Mouse (Mus musculus) neutrophil, adult 65 days (primary cell): ENCODE data around the gene Slc16a5. TPM values are rescaled to one million over a fixed set of nuclear protein-coding genes. Genes with fewer than 3 reads are reported as not detected.

Source experiments
- total RNA-seq: library from RNA; stranded (reverse); gene quantifications from 2 replicates; pipeline ENCODE4 v1.2.4, GENCODE M21; 2023

Gene Slc16a5
- total RNA-seq, result not detected in 2 replicates

GRCm38 (mm10) chr11:115462243-115462891, at the start of gene Slc16a5:
Gene Slc16a5 (plus strand): TSS chr11:115462474.

GRCm38 (mm10) chr11:115419531-115420237, 42.6 kb upstream of the Slc16a5 start, which contains the start of the genes Atp5h and Kctd2:
Gene Atp5h (minus strand): TSS chr11:115419962.
Gene Kctd2 (plus strand): TSS chr11:115420128.

DNA sequence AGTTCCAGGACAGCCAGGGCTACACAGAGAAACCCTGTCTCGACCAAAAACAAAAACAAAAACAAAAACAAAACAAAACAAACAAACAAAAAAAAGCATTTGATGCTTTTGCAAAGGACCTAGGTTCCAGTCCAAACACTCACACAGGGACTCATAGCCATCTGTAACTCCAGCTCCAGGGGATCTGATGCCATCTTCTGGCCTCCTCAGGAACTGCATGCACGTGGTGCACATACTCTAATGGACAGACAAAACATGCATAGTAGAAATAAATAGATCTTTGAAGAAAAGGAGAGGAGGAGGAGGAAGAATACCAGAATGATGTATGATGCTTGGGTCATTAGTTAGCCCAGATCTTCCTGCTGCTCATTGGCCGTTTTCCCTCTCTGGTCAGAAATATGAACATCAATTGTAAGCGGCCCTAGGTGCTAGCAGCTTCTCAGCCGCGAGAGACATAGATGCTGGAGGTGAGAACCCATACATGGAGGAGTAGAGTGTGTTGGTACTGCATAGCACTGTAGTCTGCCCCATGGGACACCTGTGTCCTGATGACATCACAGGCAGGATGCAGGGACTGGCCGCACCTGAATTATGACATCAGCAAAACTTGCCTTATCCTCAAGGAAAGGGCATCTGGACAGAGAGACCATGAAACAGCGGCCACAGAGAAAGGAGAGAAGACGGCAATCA, 22.2 kb upstream of the Slc16a5 start, which contains the start of gene Trim80:
Trim80 (plus strand) TSS at position 640 of the 690 bp plus-strand sequence.

GRCm38 (mm10) chr11:115475025-115475757, 12.9 kb downstream of the Slc16a5 start, which contains the start of gene Armc7:
Gene Armc7 (plus strand): TSS chr11:115475667.

GRCm38 (mm10) chr11:115491356-115492083, 29.2 kb downstream of the Slc16a5 start, which contains the start of gene Nt5c:
Gene Nt5c (minus strand): TSS chr11:115491862.

DNA sequence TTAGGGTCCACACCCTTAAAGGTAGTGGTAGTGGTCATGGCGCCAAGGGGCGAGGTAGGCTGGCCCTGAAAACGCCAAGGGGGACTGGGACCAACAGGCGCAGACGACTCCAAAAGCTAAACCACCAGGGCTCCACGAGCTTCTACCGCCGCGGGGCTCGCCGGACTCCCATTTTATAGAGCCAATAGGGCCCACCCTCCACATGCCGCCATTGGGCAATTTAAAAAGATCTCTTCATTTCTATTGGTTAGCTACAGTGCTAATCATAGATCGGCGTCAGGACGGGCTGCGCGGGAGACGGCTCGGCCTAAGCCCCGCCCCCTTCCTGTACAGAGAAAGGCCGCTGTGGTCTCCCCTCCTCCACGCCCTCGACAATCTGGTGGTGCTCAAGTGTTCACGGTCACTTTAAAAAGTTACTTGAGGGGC, 52.0 kb downstream of the Slc16a5 start, which contains the start of gene Jpt1:
Jpt1 (minus strand) TSS at position 150 of the 426 bp plus-strand sequence.

Other genes starting within 250 kb of the Slc16a5 start
- gene Grin2c, start 195.2 kb upstream of the Slc16a5 start, total RNA-seq, result not detected in 2 replicates
- gene Fdxr, start 185.4 kb upstream of the Slc16a5 start, total RNA-seq, result 10.2 and 10.4 TPM in 2 replicates
- gene Fads6, start 164.8 kb upstream of the Slc16a5 start, total RNA-seq, result 2.1 and 2.4 TPM in 2 replicates
- gene Otop2, start 155.3 kb upstream of the Slc16a5 start, total RNA-seq, result not detected in 2 replicates
- gene Ush1g, start 140.4 kb upstream of the Slc16a5 start, total RNA-seq, result not detected in 2 replicates
- not detected in 2 replicates for gene Otop3, start 127.7 kb upstream of the Slc16a5 start, total RNA-seq
- 0.93 and 0.95 TPM in 2 replicates for gene Hid1, start 94.7 kb upstream of the Slc16a5 start, total RNA-seq
- gene Cdr2l, start 80.6 kb upstream of the Slc16a5 start, total RNA-seq, result 0.14 TPM in 1 of 2 replicates, not detected in the other
- 23.7 and 42.3 TPM in 2 replicates for gene Mrpl58, start 58.7 kb upstream of the Slc16a5 start, total RNA-seq
- 166 and 192 TPM in 2 replicates for gene Atp5h, start 42.5 kb upstream of the Slc16a5 start, total RNA-seq
- 20.6 and 26.8 TPM in 2 replicates for gene Kctd2, start 42.3 kb upstream of the Slc16a5 start, total RNA-seq
- not detected in 2 replicates for gene Trim80, start 21.9 kb upstream of the Slc16a5 start, total RNA-seq
- gene Armc7, start 13.2 kb downstream of the Slc16a5 start, total RNA-seq, result 79.7 and 93.7 TPM in 2 replicates
- 35.0 and 36.8 TPM in 2 replicates for gene Nt5c, start 29.4 kb downstream of the Slc16a5 start, total RNA-seq
- gene Jpt1, start 51.9 kb downstream of the Slc16a5 start, total RNA-seq, result 107 and 122 TPM in 2 replicates
- gene Sumo2, start 73.8 kb downstream of the Slc16a5 start, total RNA-seq, result 130 and 148 TPM in 2 replicates
- 28.8 and 36.7 TPM in 2 replicates for gene Nup85, start 102.0 kb downstream of the Slc16a5 start, total RNA-seq
- 10.9 and 12.7 TPM in 2 replicates for gene Mrps7, start 141.5 kb downstream of the Slc16a5 start, total RNA-seq
- gene Gga3, start 141.6 kb downstream of the Slc16a5 start, total RNA-seq, result 50.7 and 64.3 TPM in 2 replicates
- 16.9 and 23.3 TPM in 2 replicates for gene Mif4gd, start 150.5 kb downstream of the Slc16a5 start, total RNA-seq
- 10.0 and 10.7 TPM in 2 replicates for gene Slc25a19, start 165.8 kb downstream of the Slc16a5 start, total RNA-seq
- 197 and 236 TPM in 2 replicates for gene Grb2, start 246.1 kb downstream of the Slc16a5 start, total RNA-seq